Mouse (Mus musculus) brain, adult 2 months (tissue): ENCODE results near the gene Cyp2d26.
"Not testable (repeated sequence)": the region's sequence is repeated elsewhere in the genome, so short reads cannot be mapped to it uniquely, and the experiment has no call there.

Experiments used
- DNase-seq: peaks from one replicate; pipeline ENCODE4 v3.0.0; 2011; ENCODE audit warnings: low read depth, low spot score

Gene Cyp2d26

GRCm38 (mm10) chr15:82794277-82794676, at the start of gene Cyp2d26:
Cyp2d26 (minus strand) TSS chr15:82794294.
- DNase-seq: no peak

DNA sequence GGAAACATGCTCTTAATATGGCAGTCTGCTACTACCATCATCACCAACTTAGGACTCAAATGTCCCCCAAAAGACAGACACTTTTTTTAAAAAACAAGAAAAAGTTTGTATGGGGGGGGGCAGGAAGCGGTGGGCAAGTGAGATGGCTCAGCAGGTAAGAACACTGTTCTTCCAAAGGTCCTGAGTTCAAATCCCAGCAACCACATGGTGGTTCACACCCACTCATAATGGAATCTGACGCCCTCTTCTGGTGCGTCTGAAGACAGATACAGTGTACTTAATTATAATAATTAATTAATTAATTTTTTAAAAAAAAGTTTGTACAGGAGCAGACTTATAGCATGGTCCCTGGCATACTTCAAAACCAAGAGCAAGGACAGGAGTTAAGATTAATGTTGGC, 45.1 kb upstream of the Cyp2d26 start:
- DNase-seq: no peak

GRCm38 (mm10) chr15:82829917-82830316, 35.8 kb upstream of the Cyp2d26 start:
- peak; percentile 51 for DNase-seq

- DNase-seq: no peak
These were observed 31.8 kb upstream of the Cyp2d26 start for GRCm38 (mm10) chr15:82825866-82826265.

GRCm38 (mm10) chr15:82822347-82822746, 28.3 kb upstream of the Cyp2d26 start:
- peak; percentile 19 for DNase-seq

DNA sequence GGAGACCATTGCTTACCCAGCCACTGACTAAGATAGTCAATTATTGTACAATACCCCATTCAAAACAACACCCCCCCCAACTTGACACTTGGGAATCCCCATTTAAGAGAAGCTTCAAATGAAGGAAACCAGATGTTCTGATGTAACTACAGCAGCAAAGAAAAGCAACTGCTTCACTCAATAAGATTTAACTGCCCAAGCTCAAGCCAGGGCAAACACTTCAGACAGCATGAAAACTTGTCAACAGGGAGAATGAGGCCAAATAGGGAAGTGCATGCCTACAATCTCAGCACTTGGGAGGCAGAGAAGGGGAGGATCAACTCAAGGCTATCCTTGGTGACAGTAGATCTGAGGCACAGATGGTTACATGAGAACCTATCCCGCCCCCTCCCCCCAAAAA, 27.6 kb upstream of the Cyp2d26 start:
- DNase-seq: no peak

GRCm38 (mm10) chr15:82815296-82815695, 21.2 kb upstream of the Cyp2d26 start:
- no peak for DNase-seq

DNA sequence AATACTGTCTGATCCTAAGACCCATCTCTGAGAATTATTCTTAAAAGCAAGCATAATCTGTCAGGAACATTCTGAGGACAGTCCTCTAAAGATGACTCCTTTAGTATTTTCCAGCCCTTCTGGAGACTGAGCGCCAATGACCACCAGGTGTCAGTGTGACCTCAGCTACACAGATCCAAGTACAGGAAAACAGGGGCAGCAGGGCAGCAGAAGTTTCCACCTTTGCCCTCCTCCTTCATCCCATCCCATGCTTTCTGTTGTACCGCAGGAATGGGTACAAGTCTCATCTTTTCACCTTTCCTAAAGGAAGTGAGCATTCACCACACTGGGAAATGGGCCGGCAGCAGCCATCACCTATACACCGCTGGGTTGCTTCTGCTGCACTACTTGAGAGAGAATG, 20.7 kb upstream of the Cyp2d26 start:
- peak; percentile 81 for DNase-seq

- no peak for DNase-seq
These were observed 20.2 kb upstream of the Cyp2d26 start for GRCm38 (mm10) chr15:82814321-82814720.

GRCm38 (mm10) chr15:82810556-82810955, 16.5 kb upstream of the Cyp2d26 start:
- DNase-seq: no peak

GRCm38 (mm10) chr15:82809511-82809910, 15.4 kb upstream of the Cyp2d26 start:
- DNase-seq: peak; percentile 24

- DNase-seq: no peak
These were observed 13.1 kb upstream of the Cyp2d26 start for GRCm38 (mm10) chr15:82806969-82807763.

GRCm38 (mm10) chr15:82804708-82805639, 10.9 kb upstream of the Cyp2d26 start:
- DNase-seq: peak; percentile 84

DNA sequence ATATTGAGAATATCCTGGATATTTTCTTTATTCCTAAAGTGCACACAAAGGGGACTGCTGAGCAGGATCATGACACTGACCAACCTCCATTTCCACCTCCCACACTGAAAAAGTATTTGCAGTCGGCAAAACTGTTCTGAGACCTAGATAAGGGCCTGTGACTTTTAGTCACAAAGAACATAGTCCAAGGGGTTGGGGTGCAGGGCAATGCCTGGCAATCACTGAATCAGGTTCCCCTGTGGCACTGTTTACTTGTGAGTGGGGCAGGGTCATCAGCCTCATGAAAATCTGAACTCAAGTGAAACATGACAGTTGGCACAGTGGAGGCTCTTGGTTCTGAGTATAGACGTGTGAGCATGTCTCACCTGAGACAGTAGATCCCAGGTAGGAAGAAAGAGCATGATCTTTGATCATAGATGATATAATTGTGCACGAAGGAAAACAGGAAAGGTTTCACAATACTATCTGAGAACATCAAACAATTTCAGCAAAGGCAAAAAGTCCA, 1.9 kb upstream of the Cyp2d26 start:
- DNase-seq: no peak

DNA sequence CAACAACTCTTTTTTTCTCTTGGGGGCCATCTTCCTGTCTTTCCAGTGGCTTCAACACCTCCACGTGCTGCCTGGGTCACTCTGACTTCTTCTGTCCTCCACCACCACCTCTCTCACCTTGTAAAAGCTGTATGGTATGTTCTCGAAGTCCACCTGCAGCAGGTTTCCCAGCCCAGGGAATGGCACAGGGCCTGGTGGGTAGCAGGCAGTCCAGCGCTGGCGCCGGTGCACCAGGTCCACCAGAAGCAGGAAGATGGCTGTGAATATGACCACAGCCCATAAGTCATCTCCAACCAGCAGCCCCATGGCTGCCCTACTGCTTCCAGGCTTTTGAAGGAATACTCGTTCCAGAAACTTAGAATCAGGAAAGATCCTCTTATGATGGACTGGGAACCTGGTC, 226 bp downstream of the Cyp2d26 start:
- no peak for DNase-seq

DNA sequence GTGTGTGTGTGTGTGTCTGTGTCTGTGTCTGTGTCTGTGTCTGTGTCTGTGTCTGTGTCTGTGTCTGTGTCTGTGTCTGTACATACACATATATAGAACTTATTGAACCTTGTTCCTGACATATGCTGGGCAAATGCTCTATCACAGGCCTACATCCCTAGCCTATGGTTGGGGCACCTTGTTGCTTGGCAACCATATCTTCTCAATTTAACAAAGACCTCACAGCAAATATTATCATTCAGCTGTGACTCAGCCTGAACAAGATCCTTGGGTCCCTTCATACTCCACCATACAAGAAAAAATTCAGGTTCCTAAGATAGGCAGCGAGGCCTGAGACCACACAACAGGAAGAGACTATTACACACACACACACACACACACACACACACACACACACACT, 640 bp downstream of the Cyp2d26 start:
- no peak for DNase-seq

DNA sequence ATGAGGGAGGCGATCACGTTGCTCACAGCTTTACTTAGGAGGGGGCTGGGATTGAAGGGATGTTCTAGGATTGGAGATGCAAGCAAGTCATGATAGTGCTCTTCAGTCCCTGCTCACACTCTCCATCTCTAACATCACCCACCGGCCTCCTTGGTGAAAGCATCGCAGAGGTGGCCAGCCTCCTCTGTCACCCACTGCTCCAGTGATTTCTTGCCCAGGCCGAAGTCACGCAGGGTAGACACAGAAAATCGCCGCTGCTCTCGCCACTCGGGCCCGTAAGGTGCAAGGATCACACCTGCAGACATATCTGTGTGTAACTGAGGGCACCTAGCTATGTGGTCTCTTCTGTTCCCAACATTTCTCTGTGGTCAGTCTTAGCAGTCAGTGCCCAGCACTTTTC, 1.5 kb downstream of the Cyp2d26 start:
- no peak for DNase-seq

DNA sequence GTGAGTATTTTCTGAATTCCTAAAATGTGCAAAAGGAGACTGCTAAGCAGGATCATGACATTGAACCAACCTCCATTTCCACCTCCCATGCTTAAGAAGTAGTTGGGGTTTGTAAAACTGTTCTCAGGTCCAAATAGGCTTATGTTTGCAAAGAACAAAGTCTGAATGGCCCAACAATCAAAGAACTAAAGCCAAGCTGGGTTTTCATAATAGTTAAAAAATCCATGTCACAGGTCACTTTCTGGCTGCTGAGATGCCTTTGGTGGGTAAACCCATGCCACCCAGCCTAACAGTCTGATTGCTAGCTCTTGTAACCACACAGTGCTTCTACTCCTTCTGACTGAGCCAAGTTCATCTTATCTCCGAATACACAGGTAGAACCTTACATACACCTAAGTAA, 9.5 kb downstream of the Cyp2d26 start:
- no peak for DNase-seq

DNA sequence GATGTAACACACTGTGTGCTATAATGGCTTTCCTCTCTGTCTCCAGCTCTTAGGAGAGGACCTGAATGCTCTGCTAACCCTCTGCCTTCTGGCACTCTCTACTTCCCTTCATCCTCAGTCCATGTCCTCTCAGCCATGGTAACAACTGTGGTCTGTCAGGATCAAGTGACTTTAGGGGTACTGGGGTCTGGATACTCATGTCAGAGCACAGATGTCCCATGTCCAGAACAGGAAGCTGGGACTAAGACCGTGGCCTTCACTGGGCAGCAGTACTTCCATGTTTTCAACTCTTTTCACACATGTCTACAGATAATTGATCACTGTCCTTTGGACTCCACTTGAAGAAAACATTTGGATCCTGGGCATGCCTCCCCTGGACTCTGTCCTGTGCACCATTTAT, 10.3 kb downstream of the Cyp2d26 start:
- no peak for DNase-seq

GRCm38 (mm10) chr15:82777856-82778255, 16.2 kb downstream of the Cyp2d26 start:
- not testable (repeated sequence) for DNase-seq

DNA sequence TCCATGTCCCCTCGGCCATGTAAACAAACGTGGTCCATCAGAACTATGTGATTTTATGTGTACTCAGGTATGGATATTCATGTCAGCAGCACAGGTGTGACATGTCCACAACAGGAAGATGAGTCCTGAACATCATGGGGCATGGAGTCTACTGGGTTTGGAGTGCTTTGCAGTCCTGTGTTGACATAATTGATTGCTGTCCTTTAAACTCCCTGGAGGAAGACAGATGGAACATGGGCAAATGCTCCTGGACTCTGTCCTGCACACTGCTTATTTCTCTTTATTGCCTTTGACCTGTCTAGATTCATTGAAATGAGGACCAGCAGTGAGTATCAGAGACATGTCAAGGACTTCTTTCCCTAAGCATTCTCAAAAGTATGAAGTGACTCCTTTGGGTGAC, 28.2 kb downstream of the Cyp2d26 start:
- no peak for DNase-seq

- no peak for DNase-seq
These were observed 29.2 kb downstream of the Cyp2d26 start for GRCm38 (mm10) chr15:82764881-82765280.
